Mouse (Mus musculus) testis, adult 2 months (tissue): Measurements from ENCODE around the gene Tssc4.

Source experiments
- CTCF ChIP-seq: fragments of 200-500 bp; IDR thresholded peaks from 2 replicates; pipeline ENCODE4 v1.5.1; 2012; ENCODE audit warnings: low read depth, mild to moderate bottlenecking, inconsistent platforms, low read length, moderate library complexity; ENCODE audit not compliant: control insufficient read depth, insufficient read depth, insufficient replicate concordance
- POLR2A ChIP-seq: fragments of 200-500 bp; IDR thresholded peaks from 2 replicates; pipeline ENCODE4 v1.6.1; 2012; ENCODE audit warnings: low read depth, mild to moderate bottlenecking, inconsistent platforms, low read length, moderate library complexity; ENCODE audit not compliant: control insufficient read depth

DNA sequence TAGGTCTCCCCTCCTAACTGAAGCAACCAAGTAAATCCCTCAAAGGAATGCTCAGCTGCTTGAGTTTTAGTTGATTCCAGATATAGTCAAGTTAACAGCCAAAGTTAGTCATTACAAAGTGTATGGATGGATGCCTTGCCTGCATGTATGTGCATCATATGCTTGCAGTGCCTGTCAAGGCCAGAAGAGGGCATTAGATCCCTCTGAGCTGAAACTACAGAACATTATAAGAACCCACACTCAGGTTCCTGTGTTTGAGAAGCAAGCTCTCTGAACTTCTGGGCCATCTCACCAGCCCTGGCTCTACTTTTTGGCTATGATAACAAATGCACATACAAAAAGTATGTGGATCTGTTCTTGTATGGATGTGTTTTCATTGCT is 24.2 kb upstream of the Tssc4 start:
- TF ChIP-seq POLR2A (no peak), CTCF (no peak)
